Mouse (Mus musculus) frontal cortex, postnatal 10 days (tissue): Measurements from ENCODE around the gene Ncs1.

Experiments
- DNase-seq, 2 experiments: peaks; one replicate each; pipeline ENCODE4 v3.0.0; 2022; ENCODE audit warnings: low spot score in 2 of 2, mixed read lengths in 1 of 2

Gene Ncs1

DNA sequence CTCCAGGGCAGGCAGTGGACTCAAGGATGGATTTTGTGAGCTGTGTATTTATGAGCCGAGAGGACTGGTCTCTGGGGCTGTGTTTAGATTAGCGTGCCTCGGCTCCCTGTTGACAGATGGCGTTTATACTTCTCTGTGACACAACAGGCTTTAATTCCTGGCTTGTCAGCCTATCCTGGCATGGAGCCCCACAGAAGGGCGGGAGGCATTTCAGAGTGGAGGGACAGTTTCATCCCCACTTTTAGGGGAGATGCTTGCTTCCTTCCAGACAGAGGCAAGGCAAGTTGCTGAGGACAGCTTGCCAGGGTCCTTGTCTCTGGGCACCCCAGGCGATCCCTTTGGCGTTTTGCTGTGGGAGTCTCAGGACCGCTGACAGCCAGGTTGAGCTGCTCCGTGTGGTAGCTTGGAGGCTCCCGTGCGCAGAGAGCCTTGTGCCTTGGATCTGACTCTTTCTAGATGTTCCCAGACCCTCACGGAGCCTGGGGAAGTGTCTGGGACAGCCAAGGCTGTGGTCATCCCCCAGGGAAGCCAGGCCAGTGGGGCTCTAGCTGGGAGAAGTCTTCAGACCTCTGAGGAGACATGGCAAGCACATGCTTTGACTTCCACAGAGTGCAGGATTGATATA lies 92.2 kb downstream of the Ncs1 start:
- no peak for DNase-seq

- no peak for DNase-seq
Measured at GRCm38 (mm10) chr2:31339826-31340225, 94.2 kb downstream of the Ncs1 start.

DNA sequence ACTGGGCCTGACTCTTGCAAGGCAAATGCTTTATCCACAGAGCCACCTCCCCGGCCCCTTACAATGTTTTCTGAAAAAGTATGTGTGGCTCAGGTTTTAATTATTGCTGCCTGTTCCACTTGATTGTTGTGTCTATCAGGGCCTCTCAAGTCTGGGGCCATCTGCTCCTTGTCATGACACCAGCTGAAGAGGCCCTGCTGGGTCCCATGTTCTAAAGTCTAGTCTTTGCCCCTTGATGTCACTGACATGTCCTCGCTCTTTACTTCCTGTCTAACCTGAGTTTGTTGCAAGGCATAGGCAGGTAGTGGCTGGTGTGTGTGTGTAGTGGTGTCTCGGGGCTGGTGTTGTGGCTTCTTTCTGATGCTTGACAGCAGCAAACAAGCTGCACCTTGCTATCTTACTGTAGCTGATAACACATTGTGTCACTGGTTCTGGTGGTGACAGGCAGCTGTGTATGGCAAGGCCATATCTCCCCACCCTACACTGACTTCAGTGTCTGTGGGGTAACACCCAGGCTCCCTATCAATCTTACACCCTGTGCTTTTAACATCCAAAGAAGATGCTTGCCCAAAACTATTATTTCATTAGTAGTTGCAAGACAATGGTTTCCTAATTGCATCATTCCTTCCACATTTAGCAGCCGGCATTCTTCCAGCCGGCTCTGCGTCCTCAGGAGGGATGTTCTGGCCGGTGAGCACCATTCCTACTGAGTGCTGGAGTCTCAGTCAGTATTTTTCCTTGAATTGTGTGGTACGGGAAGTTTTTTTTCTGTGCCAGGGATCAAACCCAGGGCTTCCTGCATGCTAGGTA lies 96.3 kb downstream of the Ncs1 start:
- DNase-seq: no peak
